ENCODE assay signal across 16 mouse cellular contexts in genomic region chr4:145009934-145010333, GRCm38 (mm10).
A peak's percentile ranks its signal among the peaks of the same experiment; 100 is the strongest.
DNase-seq lines count a peak whose midpoint lies in the region; ATAC-seq and TF ChIP-seq lines count a peak whose summit lies in the region.
"Had no signal": no experiment of that assay in that cellular context is flagged by ENCODE, and none has a peak within 500 bp of the region (broad histone marks: within the 10 kb centered on the region; RNA-seq: fewer than 3 reads in every experiment).

No protein-coding gene starts in this region.

- H3K9ac ChIP-seq in heart, adult 2 months (ENCODE audit: low read depth, low read length) = no peak overlapping the region
- H3K9ac ChIP-seq in midbrain, embryonic 11.5 days (ENCODE audit: low read length) = no peak overlapping the region
- H3K9ac ChIP-seq in midbrain, embryonic 13.5 days (replicated peaks) = no peak overlapping the region
- H3K9ac ChIP-seq in kidney, postnatal 0 days (ENCODE audit: low read depth, low read length) = no peak overlapping the region
- H3K9ac ChIP-seq in stomach, embryonic 16.5 days (ENCODE audit: low read length) = no peak overlapping the region
- H3K9ac ChIP-seq in hindbrain, embryonic 11.5 days (ENCODE audit: low read depth, low read length) = no peak overlapping the region
- H3K9ac ChIP-seq: forebrain, embryonic 13.5 days; liver, embryonic 12.5 days had no signal

- H3K4me1 ChIP-seq in heart, adult 2 months (ENCODE audit: control insufficient read depth, insufficient read depth, low read length) = peaks cover 14% of the 10 kb centered on the region
- no peaks in the 10 kb centered on the region for H3K4me1 ChIP-seq in midbrain, embryonic 11.5 days (ENCODE audit: control insufficient read depth, insufficient read depth, low read length)
- H3K4me1 ChIP-seq in midbrain, embryonic 13.5 days (replicated peaks) = no peaks in the 10 kb centered on the region
- H3K4me1 ChIP-seq in kidney, postnatal 0 days (replicated peaks; ENCODE audit: insufficient read depth, low read length) = peaks cover 26% of the 10 kb centered on the region
- peaks cover 26% of the 10 kb centered on the region for H3K4me1 ChIP-seq in stomach, embryonic 16.5 days (ENCODE audit: control insufficient read depth, insufficient read depth, low read length)
- no peaks in the 10 kb centered on the region for H3K4me1 ChIP-seq in hindbrain, embryonic 11.5 days (replicated peaks; ENCODE audit: control insufficient read depth, insufficient read depth, low read length)
- H3K4me1 ChIP-seq: forebrain, embryonic 13.5 days had no signal

- no peaks in the 10 kb centered on the region for H3K27me3 ChIP-seq in heart, adult 2 months (ENCODE audit: control insufficient read depth, insufficient read depth, low read length)
- H3K27me3 ChIP-seq in midbrain, embryonic 11.5 days (ENCODE audit: control insufficient read depth, insufficient read depth, low read length) = no peaks in the 10 kb centered on the region
- H3K27me3 ChIP-seq in midbrain, embryonic 13.5 days = no peaks in the 10 kb centered on the region
- H3K27me3 ChIP-seq in kidney, postnatal 0 days (ENCODE audit: insufficient read depth, low read length) = no peaks in the 10 kb centered on the region
- H3K27me3 ChIP-seq in stomach, embryonic 16.5 days (ENCODE audit: control insufficient read depth, insufficient read depth, low read length) = no peaks in the 10 kb centered on the region
- no peaks in the 10 kb centered on the region for H3K27me3 ChIP-seq in hindbrain, embryonic 11.5 days (ENCODE audit: control insufficient read depth, insufficient read depth, low read length)
- H3K27me3 ChIP-seq: CH12.LX; forebrain, embryonic 13.5 days; liver, embryonic 12.5 days had no signal

- H3K36me3 ChIP-seq in heart, adult 2 months (ENCODE audit: control insufficient read depth, insufficient read depth, low read length) = peaks cover 24% of the 10 kb centered on the region
- H3K36me3 ChIP-seq in midbrain, embryonic 11.5 days (ENCODE audit: control insufficient read depth, insufficient read depth, low read length) = no peaks in the 10 kb centered on the region
- H3K36me3 ChIP-seq in midbrain, embryonic 13.5 days = peaks cover 18% of the 10 kb centered on the region
- H3K36me3 ChIP-seq in kidney, postnatal 0 days (ENCODE audit: insufficient read depth, low read length) = peaks cover 1% of the 10 kb centered on the region; the same call in 1 of the 2 replicates
- H3K36me3 ChIP-seq in stomach, embryonic 16.5 days (ENCODE audit: control insufficient read depth, insufficient read depth, low read length) = no peaks in the 10 kb centered on the region
- H3K36me3 ChIP-seq in hindbrain, embryonic 11.5 days (ENCODE audit: control insufficient read depth, insufficient read depth, low read length) = no peaks in the 10 kb centered on the region

- no peak for TF ChIP-seq POLR2A in heart, adult 2 months (IDR thresholded peaks at IDR 0.05; ENCODE audit: insufficient read depth, low read depth, low read length)

- TF ChIP-seq CTCF in heart, adult 2 months (IDR thresholded peaks at IDR 0.05) = no peak
- TF ChIP-seq CTCF in kidney, postnatal 0 days (IDR thresholded peaks at IDR 0.05; ENCODE audit: low read depth) = no peak

- WGBS in heart, adult 2 months = 47% methylated on average over 7 of the region's 7 CpGs
- WGBS in midbrain, embryonic 11.5 days = 92% methylated on average over 7 of the region's 7 CpGs
- WGBS in midbrain, embryonic 13.5 days = 93% methylated on average over 7 of the region's 7 CpGs
- WGBS in kidney, postnatal 0 days = 47% methylated on average over 7 of the region's 7 CpGs
- 57% methylated on average over 7 of the region's 7 CpGs for WGBS in stomach, embryonic 16.5 days
- WGBS in hindbrain, embryonic 11.5 days = 98% methylated on average over 7 of the region's 7 CpGs

- intact Hi-C loops in heart, adult 2 months (cut with DNase I) = loop anchor here (10.0 kb wide), 1 partner anchor 115 kb away; the partner anchor contains the start of gene Dhrs3

- no peaks in the 10 kb centered on the region for H3K79me2 ChIP-seq in heart, adult 2 months (replicated peaks; ENCODE audit: control insufficient read depth, insufficient read depth, low read length)

- TF ChIP-seq EP300 in heart, adult 2 months (IDR thresholded peaks at IDR 0.05; ENCODE audit: insufficient read depth, low read depth, low read length) = no peak

- ATAC-seq in midbrain, embryonic 11.5 days (ENCODE audit: low FRiP score) = no peak
- ATAC-seq in midbrain, embryonic 13.5 days = no peak
- no peak for ATAC-seq in kidney, postnatal 0 days (replicated peaks; ENCODE audit: low FRiP score, low read depth)
- ATAC-seq in stomach, embryonic 16.5 days (ENCODE audit: insufficient read depth, low FRiP score) = no peak
- no peak for ATAC-seq in hindbrain, embryonic 11.5 days (ENCODE audit: low FRiP score)
- ATAC-seq: forebrain, embryonic 13.5 days; liver, embryonic 12.5 days had no signal

- no peak overlapping the region for H3K4me2 ChIP-seq in midbrain, embryonic 11.5 days
- no peak overlapping the region for H3K4me2 ChIP-seq in midbrain, embryonic 13.5 days (replicated peaks)
- no peak overlapping the region for H3K4me2 ChIP-seq in kidney, postnatal 0 days (ENCODE audit: low read length)
- no peak overlapping the region for H3K4me2 ChIP-seq in stomach, embryonic 16.5 days (ENCODE audit: low read depth, low read length)
- H3K4me2 ChIP-seq in hindbrain, embryonic 11.5 days (replicated peaks; ENCODE audit: low read depth, low read length) = no peak overlapping the region
- H3K4me2 ChIP-seq: forebrain, embryonic 13.5 days; liver, embryonic 12.5 days had no signal

- no peaks in the 10 kb centered on the region for H3K9me3 ChIP-seq in midbrain, embryonic 11.5 days (ENCODE audit: control insufficient read depth, low read length)
- H3K9me3 ChIP-seq in midbrain, embryonic 13.5 days = no peaks in the 10 kb centered on the region
- no peaks in the 10 kb centered on the region for H3K9me3 ChIP-seq in kidney, postnatal 0 days (replicated peaks; ENCODE audit: low read length)
- no peaks in the 10 kb centered on the region for H3K9me3 ChIP-seq in stomach, embryonic 16.5 days (replicated peaks; ENCODE audit: control insufficient read depth, low read length)
- H3K9me3 ChIP-seq in hindbrain, embryonic 11.5 days (ENCODE audit: control insufficient read depth, low read length) = no peaks in the 10 kb centered on the region
- H3K9me3 ChIP-seq: forebrain, embryonic 13.5 days; liver, embryonic 12.5 days had no signal

- DNase-seq in heart, adult 2 months = no peak
- no peak for DNase-seq in heart, adult 18-20 months
- peak; percentile 17 for DNase-seq in midbrain, embryonic 11.5 days (ENCODE audit: low spot score, missing footprints)
- no peak for DNase-seq in kidney, postnatal 0 days (ENCODE audit: low spot score)
- no peak for DNase-seq in hindbrain, embryonic 11.5 days (ENCODE audit: low spot score)
- DNase-seq in adrenal gland, adult (ENCODE audit: inconsistent age in 2 of 2, low spot score in 1 of 2) = no peak
- DNase-seq: heart, postnatal 36 days; layer of hippocampus, adult 9-11 months; midbrain, embryonic 14.5 days; right cerebral cortex, postnatal 14 days had no signal

- peak overlapping the region; percentile 30; the same call in 1 of the 2 replicates for H3K27ac ChIP-seq in heart, adult 2 months
- H3K27ac ChIP-seq in midbrain, embryonic 11.5 days (ENCODE audit: low read depth, low read length) = no peak overlapping the region
- H3K27ac ChIP-seq in midbrain, embryonic 13.5 days = no peak overlapping the region
- peak overlapping the region; percentile 72 for H3K27ac ChIP-seq in kidney, postnatal 0 days
- H3K27ac ChIP-seq in stomach, embryonic 16.5 days (ENCODE audit: low read length) = peak overlapping the region; percentile 37; the same call in 1 of the 2 replicates
- no peak overlapping the region for H3K27ac ChIP-seq in hindbrain, embryonic 11.5 days (ENCODE audit: low read depth, low read length)
- H3K27ac ChIP-seq: forebrain, embryonic 13.5 days; liver, embryonic 12.5 days; macrophage had no signal

- H3K4me3 ChIP-seq in heart, adult 2 months = no peak overlapping the region
- no peak overlapping the region for H3K4me3 ChIP-seq in midbrain, embryonic 11.5 days (ENCODE audit: low read depth, low read length)
- H3K4me3 ChIP-seq in midbrain, embryonic 13.5 days (replicated peaks) = no peak overlapping the region
- H3K4me3 ChIP-seq in kidney, postnatal 0 days (replicated peaks; ENCODE audit: low read depth, low read length) = no peak overlapping the region
- H3K4me3 ChIP-seq in stomach, embryonic 16.5 days (replicated peaks; ENCODE audit: low read length) = no peak overlapping the region
- H3K4me3 ChIP-seq in hindbrain, embryonic 11.5 days (ENCODE audit: low read depth, low read length) = no peak overlapping the region
- H3K4me3 ChIP-seq: forebrain, embryonic 13.5 days; liver, embryonic 12.5 days had no signal

Comparison
In these comparisons a context has a peak if more than half of its experiments do, and no peak if none do; other contexts are left out.
1. H3K27ac ChIP-seq: peak in heart, adult 2 months (single experiment), kidney, postnatal 0 days (single experiment) and stomach, embryonic 16.5 days (single experiment); none in midbrain, embryonic 11.5 days (single experiment), midbrain, embryonic 13.5 days (single experiment) and hindbrain, embryonic 11.5 days (single experiment).